Mouse (Mus musculus) lung, adult 2 months (tissue): ENCODE data around the gene Btbd9.

Source experiments
- CTCF ChIP-seq: fragments of 200-500 bp; IDR thresholded peaks from 2 replicates; pipeline ENCODE4 v1.5.1; 2011; ENCODE audit warnings: mild to moderate bottlenecking, low read length, control low read depth; ENCODE audit not compliant: insufficient read depth
- POLR2A ChIP-seq: fragments of 200-500 bp; IDR thresholded peaks from 2 replicates; pipeline ENCODE4 v1.6.1; 2011; ENCODE audit warnings: low read depth, mild to moderate bottlenecking, control low read depth, low read length, borderline replicate concordance; ENCODE audit errors: extremely low read depth

DNA sequence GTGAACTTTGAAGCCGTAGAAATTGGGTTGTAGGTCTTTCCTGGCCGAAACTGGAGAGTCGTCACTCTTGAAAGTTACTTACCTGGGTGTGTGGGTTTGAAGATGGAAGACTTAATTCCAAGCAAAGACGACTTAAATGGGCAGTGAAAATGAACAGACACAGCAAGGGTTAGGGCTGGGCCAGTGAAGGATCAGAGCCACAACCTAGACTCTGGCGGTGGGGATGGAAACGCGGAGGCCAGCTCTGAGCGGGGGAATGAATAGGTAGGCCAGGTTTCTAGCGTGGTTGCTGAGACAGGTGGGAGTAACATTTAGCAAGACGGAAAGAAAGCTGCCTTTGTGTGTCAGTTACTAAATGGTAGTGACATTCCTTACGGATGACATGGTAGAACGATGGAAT is 658 bp upstream of the Btbd9 start:
- TF ChIP-seq CTCF (no peak), POLR2A (no peak)
